Mouse (Mus musculus) embryonic facial prominence, embryonic 10.5 days (tissue): ENCODE results near the gene E2f6. TPM values are rescaled to one million over a fixed set of nuclear protein-coding genes. Genes with fewer than 3 reads are reported as not detected.

Experiments used
- DNase-seq: peaks from one replicate; pipeline ENCODE4 v3.0.0-alpha.2; 2017; ENCODE audit warnings: low spot score
- H3K27ac ChIP-seq: fragments of 300-500 bp; sonication (generic); replicated peaks from 2 replicates; pipeline ENCODE4 v1.5.1; 2016; ENCODE audit warnings: mild to moderate bottlenecking
- H3K27me3 ChIP-seq: fragments of 300-500 bp; sonication (generic); replicated peaks from 2 replicates; pipeline ENCODE4 v1.6.1; 2016; ENCODE audit warnings: low read depth, mild to moderate bottlenecking; ENCODE audit not compliant: poor library complexity, severe bottlenecking
- H3K36me3 ChIP-seq: fragments of 300-500 bp; sonication (generic); replicated peaks from 2 replicates; pipeline ENCODE4 v1.6.1; 2016; ENCODE audit warnings: mild to moderate bottlenecking, moderate library complexity
- H3K4me1 ChIP-seq: fragments of 300-500 bp; sonication (generic); 2 replicates; pipeline ENCODE4 v1.6.1; 2016
- H3K4me3 ChIP-seq: fragments of 300-500 bp; sonication (generic); 2 replicates; pipeline ENCODE4 v1.5.1; 2016; ENCODE audit warnings: mild to moderate bottlenecking, moderate library complexity
- H3K9me3 ChIP-seq: fragments of 300-500 bp; sonication (generic); 2 replicates; pipeline ENCODE4 v1.6.1; 2016; ENCODE audit warnings: mild to moderate bottlenecking
- WGBS: fragments of 180-500 bp; shearing (Covaris S2); methylation state at CpG from one replicate; pipeline ENCODE4 v1.1.7; 2016; 5-methylcytosine and 5-hydroxymethylcytosine counted together
- polyA plus RNA-seq: library from polyadenylated mRNA; unstranded; fragments of >200 nt; fragmentation: Nextera tagmentation; extraction: Ambion mirVana; gene quantifications from 2 replicates; pipeline ENCODE4 v1.2.1, GENCODE M21; 2016

E2f6 gene
- polyA plus RNA-seq, 1 experiment from 2014 or later, result 64.2 TPM

DNA sequence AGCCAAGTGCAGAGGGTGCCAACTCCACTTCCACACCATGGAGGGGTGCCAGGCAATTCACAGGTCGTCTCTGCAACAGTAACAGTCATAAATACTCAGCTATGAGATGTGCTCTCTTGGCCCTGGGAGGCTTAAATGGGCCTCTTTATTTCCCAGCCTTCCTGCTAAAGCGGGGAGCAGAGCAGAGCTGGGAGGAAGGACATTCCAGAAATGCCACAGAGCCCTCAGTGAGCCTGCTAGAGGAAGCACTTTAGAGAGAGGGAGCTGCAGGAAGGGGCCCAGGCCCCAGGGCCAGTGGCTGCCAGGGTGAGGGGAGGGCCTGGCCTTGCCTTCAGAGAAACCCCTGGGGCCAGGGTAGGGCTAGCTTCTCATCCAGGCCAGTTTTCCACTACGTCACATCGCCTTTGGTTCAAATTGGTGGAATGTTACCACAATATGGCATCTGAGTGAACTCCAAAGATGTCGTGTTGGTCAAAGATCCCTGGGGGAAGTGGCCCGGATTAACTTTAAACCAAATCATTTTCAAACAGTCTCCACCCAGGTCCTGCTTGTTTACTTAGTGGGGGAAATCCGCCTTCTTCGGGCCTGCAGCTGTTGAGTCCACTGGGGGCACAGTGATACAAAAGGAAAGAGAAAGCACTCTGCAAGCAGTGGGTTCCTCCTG, 59.8 kb downstream of the E2f6 start:
- Histone ChIP-seq H3K4me1 (peaks cover 37% of the 10 kb centered on the region), H3K27me3 (no peaks in the 10 kb centered on the region), H3K4me3 (peak overlapping the region; percentile 17; the same call in 1 of the 2 replicates), H3K27ac (peak overlapping the region; percentile 86), H3K36me3 (no peaks in the 10 kb centered on the region), H3K9me3 (no peaks in the 10 kb centered on the region)
- 26% methylated on average over 8 of the region's 8 CpGs for WGBS
- peak; percentile 77 for DNase-seq

DNA sequence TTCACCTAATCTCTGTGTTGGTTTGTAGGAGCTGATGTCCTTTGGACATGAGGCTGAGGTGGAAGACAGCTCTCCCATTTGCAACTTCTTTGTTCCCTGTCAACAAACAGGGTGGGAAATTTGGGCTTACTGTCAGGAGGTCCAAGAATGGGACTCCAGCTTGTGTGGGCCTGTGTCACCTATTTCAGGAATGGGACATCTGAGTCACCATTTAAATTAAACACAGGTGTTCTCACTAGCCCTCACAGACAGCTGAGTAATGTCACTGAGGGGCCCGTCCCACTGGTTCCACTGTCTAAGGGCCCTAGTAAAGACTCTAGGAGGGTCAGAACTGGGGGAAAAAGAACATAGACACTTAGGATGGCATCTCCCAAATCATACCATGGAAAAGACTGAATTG, 61.2 kb downstream of the E2f6 start:
- Histone ChIP-seq H3K27me3 (no peaks in the 10 kb centered on the region), H3K36me3 (no peaks in the 10 kb centered on the region), H3K4me3 (no peak overlapping the region), H3K9me3 (no peaks in the 10 kb centered on the region), H3K27ac (no peak overlapping the region), H3K4me1 (peaks cover 44% of the 10 kb centered on the region)
- DNase-seq, result no peak
- 65% methylated on average over 1 of the region's 1 CpGs for WGBS

DNA sequence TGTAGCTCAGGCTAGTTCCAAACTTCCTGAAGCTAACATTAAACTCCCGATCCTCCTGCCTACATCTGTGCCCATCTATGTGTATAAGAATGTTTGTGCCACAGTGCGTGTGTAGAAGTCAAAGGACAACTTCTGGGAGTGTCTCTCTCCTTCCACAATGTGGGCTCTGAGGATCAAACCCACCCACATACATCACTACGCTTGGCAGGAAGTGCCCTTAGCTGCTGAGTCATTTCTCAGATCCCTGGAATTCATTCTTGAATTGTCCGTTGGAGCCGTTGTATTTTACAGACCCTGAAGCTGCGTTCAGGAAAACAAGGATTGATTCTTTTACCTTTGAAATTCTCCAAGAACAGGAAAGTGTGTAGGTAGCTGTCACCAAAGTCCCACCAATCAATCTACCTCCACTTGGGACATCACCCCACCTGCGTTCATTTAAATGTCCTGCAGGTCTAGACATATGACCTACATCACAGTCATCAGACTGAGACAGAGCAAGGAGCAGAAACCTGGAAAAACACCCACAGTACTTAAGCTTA, 62.2 kb downstream of the E2f6 start:
- Histone ChIP-seq H3K27me3 (no peaks in the 10 kb centered on the region), H3K9me3 (no peaks in the 10 kb centered on the region), H3K36me3 (no peaks in the 10 kb centered on the region), H3K27ac (no peak overlapping the region), H3K4me1 (peaks cover 45% of the 10 kb centered on the region), H3K4me3 (no peak overlapping the region)
- DNase-seq, result no peak
- 80% methylated on average over 7 of the region's 7 CpGs for WGBS

DNA sequence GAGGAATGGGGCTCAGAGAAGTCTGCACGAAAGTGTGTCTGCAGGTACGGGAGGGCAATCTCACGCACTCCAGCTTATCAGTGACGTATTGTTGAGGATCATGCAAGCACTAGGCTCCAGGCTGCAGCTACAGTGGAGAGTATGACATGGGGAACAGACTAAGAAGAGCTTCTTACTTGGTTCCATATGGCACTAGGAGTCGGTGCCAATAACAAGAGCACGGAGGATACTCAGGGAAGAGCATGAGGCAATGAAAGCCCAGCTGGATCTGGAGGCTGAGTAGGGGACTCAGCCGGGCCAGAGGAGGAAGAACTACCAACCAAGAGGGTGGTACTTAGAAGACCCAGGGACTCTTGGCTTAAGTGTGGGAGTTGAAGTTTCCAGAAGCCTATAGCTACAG, 62.8 kb downstream of the E2f6 start:
- DNase-seq, result no peak
- H3K4me1 ChIP-seq, result peaks cover 45% of the 10 kb centered on the region
- WGBS, result 87% methylated on average over 7 of the region's 7 CpGs
- H3K27me3 ChIP-seq, result no peaks in the 10 kb centered on the region
- no peak overlapping the region for H3K27ac ChIP-seq
- no peaks in the 10 kb centered on the region for H3K9me3 ChIP-seq
- no peak overlapping the region for H3K4me3 ChIP-seq
- H3K36me3 ChIP-seq, result no peaks in the 10 kb centered on the region

DNA sequence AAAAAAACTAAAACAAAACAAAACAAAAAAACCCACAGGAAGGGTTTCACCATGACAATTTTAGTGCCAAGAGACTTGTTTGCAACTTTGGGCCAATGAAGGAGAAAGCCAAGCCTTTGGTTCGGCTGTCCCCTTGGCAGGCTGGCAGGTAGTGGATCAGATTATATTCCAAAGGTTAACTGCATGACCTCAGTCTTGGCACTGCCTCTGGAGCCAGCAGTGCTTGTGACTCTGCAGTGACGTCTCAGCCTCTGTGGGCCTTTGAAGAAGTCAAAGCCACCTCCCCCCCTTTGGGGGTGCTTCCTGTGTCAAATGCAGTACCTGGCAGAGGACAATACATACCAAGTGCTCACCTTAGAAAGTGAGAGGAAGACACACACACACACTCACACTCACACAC, 63.3 kb downstream of the E2f6 start:
- DNase-seq, result no peak
- no peaks in the 10 kb centered on the region for H3K36me3 ChIP-seq

DNA sequence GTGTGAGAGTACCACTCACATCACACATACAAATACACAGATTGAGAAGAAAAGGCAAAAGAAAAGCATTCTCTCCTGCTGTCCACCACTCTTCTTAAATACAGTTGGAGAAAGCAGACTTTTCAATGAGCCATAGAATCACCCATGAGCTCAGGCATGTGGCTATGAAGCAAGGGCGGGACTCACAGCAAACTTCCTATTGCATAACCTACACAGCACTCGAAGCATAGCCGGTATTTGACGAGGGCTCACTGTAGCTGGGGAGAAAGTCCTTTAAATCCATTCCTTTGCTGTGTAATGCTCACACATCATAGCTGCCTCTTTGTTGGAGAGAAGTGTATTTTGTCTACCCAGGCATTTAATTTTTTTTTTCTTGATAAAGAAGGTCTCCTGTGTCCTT, 64.5 kb downstream of the E2f6 start:
- H3K9me3 ChIP-seq, result no peaks in the 10 kb centered on the region

More for the DNA sequence above, 63.3 kb downstream of the E2f6 start:
- H3K4me3 ChIP-seq, result no peak overlapping the region
- H3K27me3 ChIP-seq, result no peaks in the 10 kb centered on the region
- H3K4me1 ChIP-seq, result peaks cover 40% of the 10 kb centered on the region
- no peaks in the 10 kb centered on the region for H3K9me3 ChIP-seq
- H3K27ac ChIP-seq, result no peak overlapping the region
- 42% methylated on average over 2 of the region's 2 CpGs for WGBS

DNA sequence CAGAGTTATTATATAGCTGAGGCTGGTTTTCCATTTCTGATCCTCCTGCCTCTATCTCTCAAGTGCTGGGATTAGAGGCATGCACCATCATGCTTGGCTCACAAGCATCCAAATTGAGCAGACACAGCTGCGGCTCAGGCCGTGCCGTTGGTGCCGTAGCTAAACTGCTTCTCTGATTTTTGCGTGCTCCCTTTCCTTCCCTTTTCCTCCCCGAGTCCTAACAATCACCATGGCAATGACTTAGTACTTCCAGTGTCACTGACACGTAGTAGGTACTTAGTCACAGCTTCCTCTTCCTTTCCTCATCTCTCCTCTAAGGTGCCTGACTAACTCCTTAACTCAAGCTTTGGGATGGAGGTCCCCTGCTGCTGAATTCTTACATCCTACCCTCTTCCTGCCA, 64.9 kb downstream of the E2f6 start:
- Histone ChIP-seq H3K4me3 (no peak overlapping the region), H3K9me3 (no peaks in the 10 kb centered on the region), H3K4me1 (peaks cover 24% of the 10 kb centered on the region), H3K27me3 (no peaks in the 10 kb centered on the region), H3K27ac (no peak overlapping the region), H3K36me3 (no peaks in the 10 kb centered on the region)
- 79% methylated on average over 7 of the region's 7 CpGs for WGBS
- no peak for DNase-seq

More for the DNA sequence above, 64.5 kb downstream of the E2f6 start:
- Histone ChIP-seq H3K36me3 (no peaks in the 10 kb centered on the region), H3K27ac (no peak overlapping the region), H3K4me1 (peaks cover 28% of the 10 kb centered on the region), H3K27me3 (no peaks in the 10 kb centered on the region), H3K4me3 (no peak overlapping the region)
- WGBS, result 85% methylated on average over 4 of the region's 4 CpGs
- no peak for DNase-seq

DNA sequence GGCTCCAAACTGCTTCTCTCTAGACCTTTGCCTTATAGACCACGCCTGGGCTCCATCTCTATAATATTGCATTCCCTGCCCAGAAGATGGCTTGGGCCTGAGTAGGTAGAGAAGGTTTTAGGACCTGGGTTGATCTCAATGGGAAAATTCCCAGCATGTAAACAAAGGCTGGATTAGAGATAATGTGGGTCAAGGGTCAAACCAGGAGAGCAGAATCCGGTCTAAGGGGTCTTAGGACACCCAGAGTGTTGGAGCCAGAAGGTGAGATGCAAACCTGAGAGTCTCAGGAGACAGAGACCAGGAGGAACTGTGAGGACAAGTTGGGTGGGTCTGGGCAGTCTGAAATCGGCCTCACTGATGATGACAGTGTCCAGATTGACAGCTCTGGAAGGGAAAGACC, 65.9 kb downstream of the E2f6 start:
- WGBS, result 49% methylated on average over 3 of the region's 3 CpGs
- Histone ChIP-seq H3K4me1 (peaks cover 19% of the 10 kb centered on the region), H3K9me3 (no peaks in the 10 kb centered on the region), H3K36me3 (no peaks in the 10 kb centered on the region), H3K4me3 (no peak overlapping the region), H3K27me3 (no peaks in the 10 kb centered on the region), H3K27ac (peak overlapping the region; percentile 46; the same call in 1 of the 2 replicates)
- DNase-seq, result no peak

DNA sequence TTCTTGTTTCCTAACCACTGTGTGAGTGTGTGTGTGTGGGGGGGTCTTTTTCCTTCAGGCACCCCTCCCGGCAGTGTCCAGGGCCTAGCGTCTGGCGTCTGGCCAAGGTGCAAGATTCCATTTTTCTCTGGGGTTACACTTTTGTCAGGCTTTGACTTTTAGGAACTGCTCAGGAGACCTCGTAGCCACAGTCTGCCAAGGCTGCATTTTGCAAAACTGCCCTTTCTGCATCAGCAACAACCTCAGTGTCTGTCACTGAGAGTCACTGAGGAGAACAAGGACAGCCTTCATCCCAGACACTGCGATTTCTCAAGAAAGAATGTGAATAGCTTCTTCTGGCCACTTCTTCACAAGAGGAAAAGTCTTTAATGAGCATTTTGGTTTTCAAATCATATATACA, 66.4 kb downstream of the E2f6 start:
- H3K4me3 ChIP-seq, result no peak overlapping the region
- peaks cover 17% of the 10 kb centered on the region for H3K4me1 ChIP-seq
- 67% methylated on average over 5 of the region's 5 CpGs for WGBS
- DNase-seq, result no peak
- no peaks in the 10 kb centered on the region for H3K27me3 ChIP-seq
- H3K36me3 ChIP-seq, result no peaks in the 10 kb centered on the region
- H3K9me3 ChIP-seq, result no peaks in the 10 kb centered on the region
- peak overlapping the region; percentile 46; the same call in 1 of the 2 replicates for H3K27ac ChIP-seq

DNA sequence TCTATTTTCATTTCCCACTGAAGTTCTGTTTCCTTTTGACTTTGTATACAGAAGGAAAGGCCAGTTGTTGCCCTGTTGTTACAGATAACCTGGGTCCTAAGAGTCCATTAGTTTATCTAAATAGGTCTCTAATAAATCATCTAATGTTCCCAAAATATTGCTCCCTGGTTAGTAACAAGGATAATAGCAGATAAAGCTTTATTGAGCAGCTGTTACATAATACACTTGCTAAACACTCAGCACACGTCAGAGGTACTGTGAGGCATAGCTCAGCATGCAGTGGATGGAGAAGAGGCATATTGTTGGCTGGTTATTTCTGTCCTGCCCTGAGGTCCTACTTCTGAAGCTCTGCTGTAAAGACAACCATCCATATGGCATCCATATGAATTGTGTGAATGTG, 66.9 kb downstream of the E2f6 start:
- WGBS, result 40% methylated on average over 1 of the region's 1 CpGs
- H3K9me3 ChIP-seq, result no peaks in the 10 kb centered on the region
- peaks cover 15% of the 10 kb centered on the region for H3K4me1 ChIP-seq
- H3K27me3 ChIP-seq, result no peaks in the 10 kb centered on the region
- no peak for DNase-seq
- H3K27ac ChIP-seq, result no peak overlapping the region
- no peaks in the 10 kb centered on the region for H3K36me3 ChIP-seq
- no peak overlapping the region for H3K4me3 ChIP-seq

DNA sequence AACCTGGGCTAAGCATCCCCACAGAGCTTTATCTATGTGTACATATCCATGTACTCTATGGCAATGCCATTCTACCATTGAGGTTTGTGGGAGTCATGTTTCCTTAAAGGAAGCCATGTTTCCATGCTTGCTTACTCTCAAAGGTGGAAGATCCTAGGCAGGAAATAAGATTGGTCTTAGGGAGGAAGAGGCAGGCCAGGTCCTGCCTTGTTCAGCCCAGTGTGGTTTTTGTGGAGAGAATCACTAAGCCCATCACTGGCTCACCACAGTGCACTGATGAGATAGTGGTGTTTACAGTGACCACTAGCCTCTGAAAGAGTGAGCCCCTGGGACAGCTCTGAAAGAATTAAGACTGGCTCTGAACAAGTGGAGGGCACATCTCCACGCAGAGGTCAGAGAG, 68.6 kb downstream of the E2f6 start:
- DNase-seq, result no peak
- WGBS, result 90% methylated on average over 1 of the region's 1 CpGs
- H3K4me3 ChIP-seq, result no peak overlapping the region
- H3K36me3 ChIP-seq, result no peaks in the 10 kb centered on the region
- H3K27me3 ChIP-seq, result no peaks in the 10 kb centered on the region
- H3K9me3 ChIP-seq, result no peaks in the 10 kb centered on the region
- peaks cover 13% of the 10 kb centered on the region for H3K4me1 ChIP-seq
- no peak overlapping the region for H3K27ac ChIP-seq

DNA sequence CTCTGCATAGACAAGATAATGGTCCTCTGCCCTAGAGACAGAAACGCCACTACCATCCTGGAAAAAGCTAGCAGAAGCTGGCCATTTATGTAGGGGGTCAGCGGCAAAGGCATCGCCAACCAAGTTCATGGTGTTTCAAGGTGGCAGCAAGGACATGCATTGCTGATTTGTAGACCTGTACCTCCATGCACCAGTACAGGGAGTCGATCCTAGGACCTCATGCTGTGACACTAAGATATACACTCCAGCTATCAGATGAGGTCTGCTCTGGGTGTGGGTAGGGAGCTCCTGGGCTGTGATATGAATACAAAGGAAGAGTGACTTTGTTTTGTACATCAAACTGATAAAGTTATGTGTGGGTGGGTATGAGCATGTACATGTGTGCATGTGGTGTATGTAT, 69.3 kb downstream of the E2f6 start:
- H3K27ac ChIP-seq, result no peak overlapping the region
- no peak overlapping the region for H3K4me3 ChIP-seq
- H3K27me3 ChIP-seq, result no peaks in the 10 kb centered on the region
- H3K4me1 ChIP-seq, result peaks cover 13% of the 10 kb centered on the region
- H3K9me3 ChIP-seq, result no peaks in the 10 kb centered on the region
- WGBS, result 90% methylated on average over 4 of the region's 4 CpGs
- H3K36me3 ChIP-seq, result no peaks in the 10 kb centered on the region
- DNase-seq, result no peak

DNA sequence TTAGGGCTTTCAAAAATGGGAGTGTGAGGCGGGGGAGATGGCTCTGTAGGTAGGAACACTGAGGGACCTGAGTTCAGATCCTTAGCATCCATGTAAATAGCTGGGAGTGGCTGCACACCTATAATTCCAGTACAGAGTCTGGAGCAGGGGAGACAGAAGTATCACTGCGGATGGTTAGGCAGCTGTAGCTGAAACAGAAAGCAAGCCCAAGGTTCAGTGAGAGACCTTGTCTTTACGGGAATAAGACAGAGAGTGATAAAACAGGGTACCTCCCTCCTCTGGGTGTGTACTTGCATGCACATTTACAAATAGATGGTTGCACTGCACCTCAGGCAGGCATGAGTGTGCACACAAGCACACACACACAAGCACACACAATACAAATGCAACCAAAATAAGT, 71.7 kb downstream of the E2f6 start:
- DNase-seq, result no peak
- Histone ChIP-seq H3K36me3 (no peaks in the 10 kb centered on the region), H3K27me3 (no peaks in the 10 kb centered on the region), H3K9me3 (no peaks in the 10 kb centered on the region), H3K4me3 (no peak overlapping the region), H3K27ac (no peak overlapping the region), H3K4me1 (peaks cover 4% of the 10 kb centered on the region)
- 87% methylated on average over 3 of the region's 3 CpGs for WGBS
